Mouse (Mus musculus) limb, embryonic 14.5 days (tissue): ENCODE results near the gene Nr1h5. TPM values are rescaled to one million over a fixed set of nuclear protein-coding genes. Genes with fewer than 3 reads are reported as not detected.

Experiments used
- ATAC-seq: fragments of 200-750 bp; cut with Nextera tagmentation; 2 replicates; pipeline ENCODE4 v1.8.0; 2017; ENCODE audit warnings: low read depth, moderate number of reproducible peaks, moderate TSS enrichment; ENCODE audit not compliant: low FRiP score
- DNase-seq: peaks from one replicate; pipeline ENCODE4 v3.0.0-alpha.2; 2015; ENCODE audit warnings: low spot score
- H3K27ac ChIP-seq: fragments of 300-500 bp; sonication (generic); replicated peaks from 2 replicates; pipeline ENCODE4 v1.5.1; 2014; ENCODE audit warnings: low read depth, mild to moderate bottlenecking, low read length, moderate library complexity, mixed read lengths
- H3K27me3 ChIP-seq: fragments of 300-500 bp; sonication (generic); 2 replicates; pipeline ENCODE4 v1.6.1; 2014; ENCODE audit warnings: low read length, mixed read lengths; ENCODE audit not compliant: control insufficient read depth, insufficient read depth
- H3K36me3 ChIP-seq: fragments of 300-500 bp; sonication (generic); 2 replicates; pipeline ENCODE4 v1.6.1; 2014; ENCODE audit warnings: mild to moderate bottlenecking, low read length, moderate library complexity, mixed read lengths; ENCODE audit not compliant: control insufficient read depth, insufficient read depth
- H3K4me1 ChIP-seq: fragments of 300-500 bp; sonication (generic); 2 replicates; pipeline ENCODE4 v1.6.1; 2014; ENCODE audit warnings: antibody characterized with exemption, low read length, mixed read lengths; ENCODE audit not compliant: control insufficient read depth, insufficient read depth
- H3K4me2 ChIP-seq: fragments of 300-500 bp; sonication (generic); replicated peaks from 2 replicates; pipeline ENCODE4 v1.6.1; 2014; ENCODE audit warnings: low read depth, mild to moderate bottlenecking, low read length, moderate library complexity; ENCODE audit not compliant: severe bottlenecking
- H3K4me3 ChIP-seq: fragments of 300-500 bp; sonication (generic); replicated peaks from 2 replicates; pipeline ENCODE4 v1.5.1; 2014; ENCODE audit warnings: low read length
- H3K9ac ChIP-seq: fragments of 300-500 bp; sonication (generic); 2 replicates; pipeline ENCODE4 v1.6.1; 2014; ENCODE audit warnings: mild to moderate bottlenecking, low read depth, low read length, moderate library complexity; ENCODE audit not compliant: severe bottlenecking
- H3K9me3 ChIP-seq: fragments of 300-500 bp; sonication (generic); 2 replicates; pipeline ENCODE4 v1.6.1; 2016; ENCODE audit warnings: low read length; ENCODE audit not compliant: control insufficient read depth
- POLR2A ChIP-seq: fragments of 200-500 bp; IDR thresholded peaks from 2 replicates; pipeline ENCODE4 v1.8.0; 2012; ENCODE audit warnings: inconsistent platforms, mild to moderate bottlenecking, moderate library complexity, borderline replicate concordance; ENCODE audit not compliant: insufficient read depth, insufficient read length; ENCODE audit errors: extremely low read depth
- WGBS: fragments of 180-500 bp; shearing (Covaris S2); extraction: QIAGEN DNeasy Blood & Tissue Kit; methylation state at CpG from one replicate; pipeline ENCODE4 v1.1.7; 2014; 5-methylcytosine and 5-hydroxymethylcytosine counted together
- polyA plus RNA-seq, 2 experiments: library from polyadenylated mRNA; depleted of rRNA in 1 of 2; stranded (reverse) in 1 of 2; unstranded in 1 of 2; fragments of >200 nt; fragmentation: Nextera tagmentation in 1 of 2; extraction: Ambion mirVana in 1 of 2; gene quantifications; 2 replicates each; pipeline versions ENCODE4 v1.2.1 to v1.2.3; 2012 to 2014

Gene Nr1h5
- polyA plus RNA-seq, 2 experiments, result 0.08 TPM; not detected in 1

DNA sequence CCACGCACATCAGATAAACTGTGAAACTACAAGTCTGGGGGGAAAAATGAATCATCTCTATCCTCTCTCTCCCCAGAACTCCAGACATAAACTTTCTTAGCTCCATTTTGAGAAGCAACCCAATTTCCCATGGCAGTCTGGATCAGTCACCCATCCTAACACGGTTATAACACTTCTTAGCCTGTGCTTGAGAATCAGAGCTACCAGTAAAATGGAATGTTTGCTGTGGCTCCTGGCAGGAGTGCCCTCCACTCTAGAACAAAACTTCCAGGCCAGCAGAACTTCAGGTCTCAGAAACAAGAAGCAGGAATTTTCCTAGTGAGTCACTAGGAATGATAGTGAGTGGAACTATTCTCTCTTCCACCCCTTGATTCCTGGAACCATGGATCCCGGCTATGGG lies 6.6 kb upstream of the Nr1h5 start:
- no peak for TF ChIP-seq POLR2A
- no peak for ATAC-seq
- WGBS, result 84% methylated on average over 3 of the region's 3 CpGs
- H3K9ac ChIP-seq, result no peak overlapping the region
- no peak for DNase-seq
- H3K4me3 ChIP-seq, result no peak overlapping the region
- H3K27me3 ChIP-seq, result no peaks in the 10 kb centered on the region
- no peaks in the 10 kb centered on the region for H3K4me1 ChIP-seq
- H3K9me3 ChIP-seq, result no peaks in the 10 kb centered on the region
- no peak overlapping the region for H3K27ac ChIP-seq
- H3K4me2 ChIP-seq, result no peak overlapping the region
- no peaks in the 10 kb centered on the region for H3K36me3 ChIP-seq

DNA sequence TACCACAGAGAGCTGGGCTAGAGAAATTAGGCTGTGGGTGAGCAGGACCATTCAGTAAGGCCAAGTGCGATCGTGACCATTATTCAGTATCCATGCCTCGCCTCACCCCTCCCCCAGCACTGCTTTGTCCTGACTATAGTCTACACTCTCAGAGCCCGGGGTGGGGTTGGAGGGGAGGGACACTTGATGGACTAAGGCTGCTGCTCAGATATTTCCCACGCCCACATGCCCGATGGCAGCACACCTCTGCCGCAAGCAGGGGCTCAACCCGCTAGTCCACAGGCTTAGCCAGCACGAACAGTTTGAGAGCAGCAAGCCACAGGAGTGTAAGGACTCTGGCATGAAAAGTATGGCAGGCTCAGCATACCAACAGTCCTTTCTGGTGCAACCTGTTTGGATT lies 6.1 kb upstream of the Nr1h5 start:
- Histone ChIP-seq H3K4me1 (no peaks in the 10 kb centered on the region), H3K4me3 (no peak overlapping the region), H3K4me2 (no peak overlapping the region), H3K27me3 (no peaks in the 10 kb centered on the region), H3K27ac (no peak overlapping the region), H3K36me3 (no peaks in the 10 kb centered on the region), H3K9ac (no peak overlapping the region), H3K9me3 (no peaks in the 10 kb centered on the region)
- WGBS, result 85% methylated on average over 9 of the region's 9 CpGs
- no peak for DNase-seq
- TF ChIP-seq POLR2A, result no peak
- no peak for ATAC-seq

DNA sequence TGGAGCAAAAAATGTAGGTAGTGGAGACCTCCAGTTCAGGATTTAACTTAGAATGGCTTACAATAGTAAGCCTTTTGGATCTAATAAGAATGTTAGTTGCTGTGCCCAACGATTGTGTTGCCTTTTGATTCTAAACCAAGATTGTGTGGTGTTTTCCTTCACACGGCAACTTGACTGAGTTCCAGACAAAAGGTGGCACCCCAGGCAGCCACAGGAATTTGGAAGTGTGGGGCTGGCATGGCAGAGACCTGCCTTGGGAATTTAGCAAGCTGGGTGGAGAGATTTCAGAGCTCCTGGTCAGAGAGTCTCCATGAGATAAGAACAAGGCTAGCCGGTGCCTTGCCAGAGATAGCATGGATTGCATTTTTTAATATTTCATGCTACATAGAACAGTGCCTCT lies 8.3 kb downstream of the Nr1h5 start:
- no peak for ATAC-seq
- 75% methylated on average over 3 of the region's 3 CpGs for WGBS
- Histone ChIP-seq H3K36me3 (no peaks in the 10 kb centered on the region), H3K9ac (no peak overlapping the region), H3K4me1 (no peaks in the 10 kb centered on the region), H3K4me3 (no peak overlapping the region), H3K9me3 (no peaks in the 10 kb centered on the region), H3K27ac (no peak overlapping the region), H3K4me2 (no peak overlapping the region), H3K27me3 (no peaks in the 10 kb centered on the region)
- no peak for DNase-seq
- no peak for TF ChIP-seq POLR2A

DNA sequence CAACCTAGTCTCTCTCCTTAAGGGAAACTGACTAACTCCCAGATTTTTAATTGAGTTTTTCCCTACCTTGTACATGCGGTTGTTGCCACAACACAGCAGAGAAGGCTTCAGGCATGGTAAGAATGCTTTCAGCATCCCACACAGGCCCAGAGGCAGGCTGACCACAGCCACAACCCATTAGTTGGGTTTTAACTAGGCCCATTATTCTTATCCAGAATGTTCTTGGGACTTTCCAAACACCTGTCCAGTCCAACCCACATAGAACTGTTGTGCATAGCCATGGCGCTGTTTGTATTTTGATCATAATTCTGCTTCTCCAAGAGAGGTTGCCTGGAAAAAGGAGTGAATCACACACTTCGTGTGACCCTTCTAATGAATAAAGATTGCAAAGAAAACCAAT lies 8.8 kb downstream of the Nr1h5 start:
- WGBS, result 85% methylated on average over 3 of the region's 3 CpGs
- Histone ChIP-seq H3K27ac (no peak overlapping the region), H3K4me1 (no peaks in the 10 kb centered on the region), H3K9me3 (no peaks in the 10 kb centered on the region), H3K9ac (no peak overlapping the region), H3K36me3 (no peaks in the 10 kb centered on the region), H3K27me3 (no peaks in the 10 kb centered on the region), H3K4me2 (no peak overlapping the region), H3K4me3 (no peak overlapping the region)
- TF ChIP-seq POLR2A, result no peak
- DNase-seq, result no peak
- no peak for ATAC-seq

DNA sequence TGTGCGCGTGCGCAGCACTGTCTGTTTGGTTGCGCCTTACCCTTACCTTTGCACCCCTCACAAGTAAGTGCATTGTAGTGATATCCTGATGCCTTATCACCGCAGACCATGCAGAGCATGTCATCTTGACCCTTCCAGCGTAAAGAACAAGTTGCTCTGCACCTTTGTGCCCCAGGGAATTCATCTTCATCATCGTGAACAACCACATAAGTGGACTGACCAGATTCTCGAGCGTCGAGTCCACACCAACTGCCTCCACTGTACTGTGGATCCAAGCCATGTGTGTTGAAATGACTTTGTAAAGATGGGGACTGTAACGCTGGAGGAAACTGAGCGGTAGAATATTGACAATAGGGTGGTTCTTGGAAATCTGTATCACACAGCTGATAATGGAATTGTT lies 9.5 kb downstream of the Nr1h5 start:
- H3K4me1 ChIP-seq, result no peaks in the 10 kb centered on the region
- no peaks in the 10 kb centered on the region for H3K27me3 ChIP-seq
- H3K4me2 ChIP-seq, result no peak overlapping the region
- ATAC-seq (no peak), DNase-seq (no peak)
- no peaks in the 10 kb centered on the region for H3K9me3 ChIP-seq
- H3K9ac ChIP-seq, result no peak overlapping the region
- no peaks in the 10 kb centered on the region for H3K36me3 ChIP-seq
- no peak overlapping the region for H3K4me3 ChIP-seq
- no peak for TF ChIP-seq POLR2A
- H3K27ac ChIP-seq, result no peak overlapping the region
- WGBS, result 91% methylated on average over 12 of the region's 12 CpGs

DNA sequence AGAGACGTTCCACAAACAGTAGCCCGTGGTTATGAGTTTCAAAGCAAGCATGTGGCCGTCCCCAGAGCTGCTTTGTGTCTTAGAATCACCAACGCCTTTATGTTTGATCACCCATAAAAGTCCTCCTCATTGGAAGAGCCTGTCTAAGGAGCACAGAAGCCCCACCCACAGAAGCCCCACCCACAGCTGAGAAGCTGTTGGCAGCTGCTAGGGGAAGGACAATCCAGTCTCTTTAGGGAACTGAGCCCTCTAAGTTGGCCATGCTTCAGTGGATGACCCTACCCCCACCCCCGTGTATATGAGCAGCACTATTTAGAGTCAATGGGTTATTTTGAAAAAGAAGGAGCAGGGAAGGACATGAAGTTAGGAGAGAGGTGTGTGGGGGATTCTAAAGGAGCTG lies 17.1 kb downstream of the Nr1h5 start:
- no peaks in the 10 kb centered on the region for H3K9me3 ChIP-seq
- H3K4me3 ChIP-seq, result no peak overlapping the region
- no peak overlapping the region for H3K9ac ChIP-seq
- H3K4me1 ChIP-seq, result no peaks in the 10 kb centered on the region
- TF ChIP-seq POLR2A, result no peak
- no peaks in the 10 kb centered on the region for H3K27me3 ChIP-seq
- H3K27ac ChIP-seq, result no peak overlapping the region
- ATAC-seq (no peak), DNase-seq (no peak)
- 58% methylated on average over 5 of the region's 5 CpGs for WGBS
- H3K36me3 ChIP-seq, result no peaks in the 10 kb centered on the region
- H3K4me2 ChIP-seq, result no peak overlapping the region
